Mouse (Mus musculus) monocyte, adult 2 months (primary cell): ENCODE data around the gene Bcar1.

Source experiments
- DNase-seq, 2 experiments: peaks; one replicate each; pipeline ENCODE4 v3.0.0; 2022; ENCODE audit warnings: low spot score in 2 of 2, low read depth in 1 of 2

Bcar1 gene

GRCm38 (mm10) chr8:111682521-111682920, 61.1 kb downstream of the Bcar1 start:
- DNase-seq, result no peak

- no peak for DNase-seq
Observed at GRCm38 (mm10) chr8:111681153-111681552, 62.5 kb downstream of the Bcar1 start.

GRCm38 (mm10) chr8:111680423-111681028, 63.1 kb downstream of the Bcar1 start:
- no peak for DNase-seq

GRCm38 (mm10) chr8:111678848-111679247, 64.8 kb downstream of the Bcar1 start:
- no peak for DNase-seq

DNA sequence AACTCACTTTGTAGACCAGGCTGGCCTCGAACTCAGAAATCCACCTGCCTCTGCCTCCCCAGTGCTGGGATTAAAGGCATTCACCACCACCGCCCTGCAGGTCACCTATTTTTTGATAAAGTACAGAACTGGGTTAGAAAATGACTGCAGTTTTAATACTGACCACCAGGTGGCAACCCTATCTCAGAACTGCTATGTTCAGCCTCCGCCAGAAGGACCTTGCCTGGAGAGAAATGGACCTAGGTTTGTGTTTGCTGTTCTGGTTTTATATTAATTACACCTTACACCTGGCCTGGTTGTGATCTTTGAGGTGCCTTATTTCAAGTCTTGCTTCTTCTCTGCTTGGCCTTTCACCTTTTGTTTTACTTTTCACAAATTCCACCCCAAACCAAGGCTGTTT, 65.5 kb downstream of the Bcar1 start:
- peak in 1 of 2 experiments; percentile 17 for DNase-seq

- DNase-seq, result no peak
Observed at GRCm38 (mm10) chr8:111676237-111676636, 67.4 kb downstream of the Bcar1 start.

GRCm38 (mm10) chr8:111666751-111667150, 76.9 kb downstream of the Bcar1 start:
- DNase-seq, result no peak

GRCm38 (mm10) chr8:111662473-111662872, 81.1 kb downstream of the Bcar1 start:
- peak in 1 of 2 experiments; percentile 42 for DNase-seq
